Mouse (Mus musculus) forebrain, embryonic 11.5 days (tissue): ENCODE data around the gene Sorl1. TPM values are rescaled to one million over a fixed set of nuclear protein-coding genes. Genes with fewer than 3 reads are reported as not detected.
A peak's percentile ranks its signal among the peaks of the same experiment; 100 is the strongest.

Experiments used
- ATAC-seq: fragments of 200-750 bp; cut with Nextera tagmentation; replicated peaks from 2 replicates; pipeline ENCODE4 v1.8.0; 2017; ENCODE audit warnings: moderate TSS enrichment; ENCODE audit not compliant: low FRiP score
- DNase-seq: peaks from one replicate; pipeline ENCODE4 v3.0.0-alpha.2; 2017; ENCODE audit warnings: low spot score
- H3K27ac ChIP-seq: fragments of 300-500 bp; sonication (generic); 2 replicates; pipeline ENCODE4 v1.5.1; 2014; ENCODE audit warnings: low read depth, low read length
- H3K27me3 ChIP-seq: fragments of 300-500 bp; sonication (generic); 2 replicates; pipeline ENCODE4 v1.6.1; 2014; ENCODE audit warnings: mild to moderate bottlenecking, low read length, mixed read lengths; ENCODE audit not compliant: control insufficient read depth, insufficient read depth
- H3K36me3 ChIP-seq: fragments of 300-500 bp; sonication (generic); 2 replicates; pipeline ENCODE4 v1.6.1; 2014; ENCODE audit warnings: mild to moderate bottlenecking, low read length, moderate library complexity, mixed read lengths; ENCODE audit not compliant: control insufficient read depth, insufficient read depth
- H3K4me1 ChIP-seq: fragments of 300-500 bp; sonication (generic); replicated peaks from 2 replicates; pipeline ENCODE4 v1.6.1; 2014; ENCODE audit warnings: low read length, mixed read lengths; ENCODE audit not compliant: control insufficient read depth, insufficient read depth
- H3K4me2 ChIP-seq: fragments of 300-500 bp; sonication (generic); 2 replicates; pipeline ENCODE4 v1.6.1; 2014; ENCODE audit warnings: low read depth, mild to moderate bottlenecking, low read length, moderate library complexity, mixed read lengths; ENCODE audit not compliant: severe bottlenecking
- H3K4me3 ChIP-seq: fragments of 300-500 bp; sonication (generic); 2 replicates; pipeline ENCODE4 v1.5.1; 2014; ENCODE audit warnings: low read depth, low read length
- H3K9ac ChIP-seq: fragments of 300-500 bp; sonication (generic); 2 replicates; pipeline ENCODE4 v1.6.1; 2014; ENCODE audit warnings: low read length
- H3K9me3 ChIP-seq: fragments of 300-500 bp; sonication (generic); 2 replicates; pipeline ENCODE4 v1.6.1; 2016; ENCODE audit warnings: low read length, mixed read lengths; ENCODE audit not compliant: control insufficient read depth
- WGBS: fragments of 180-500 bp; shearing (Covaris S2); extraction: QIAGEN DNeasy Blood & Tissue Kit; methylation state at CpG from one replicate; pipeline ENCODE4 v1.1.7; 2014; 5-methylcytosine and 5-hydroxymethylcytosine counted together
- polyA plus RNA-seq: library from polyadenylated mRNA; unstranded; fragments of >200 nt; fragmentation: Nextera tagmentation; extraction: Ambion mirVana; gene quantifications from 2 replicates; pipeline ENCODE4 v1.2.1, GENCODE M21; 2014

Sorl1 gene
- polyA plus RNA-seq, 1 experiment from 2014 or later: 8.1 TPM

GRCm38 (mm10) chr9:41918657-41919380, 205.3 kb downstream of the Sorl1 start:
- no peaks in the 10 kb centered on the region for H3K27me3 ChIP-seq
- DNase-seq: peak; percentile 66
- 13% methylated on average over 14 of the region's 14 CpGs for WGBS
- ATAC-seq: peak; percentile 77
- H3K4me3 ChIP-seq: no peak overlapping the region
- H3K9ac ChIP-seq: peak overlapping the region; percentile 23; the same call in 1 of the 2 replicates
- H3K9me3 ChIP-seq: no peaks in the 10 kb centered on the region
- peaks cover 16% of the 10 kb centered on the region for H3K4me1 ChIP-seq
- H3K4me2 ChIP-seq: no peak overlapping the region
- H3K36me3 ChIP-seq: no peaks in the 10 kb centered on the region
- peak overlapping the region; percentile 84 for H3K27ac ChIP-seq

DNA sequence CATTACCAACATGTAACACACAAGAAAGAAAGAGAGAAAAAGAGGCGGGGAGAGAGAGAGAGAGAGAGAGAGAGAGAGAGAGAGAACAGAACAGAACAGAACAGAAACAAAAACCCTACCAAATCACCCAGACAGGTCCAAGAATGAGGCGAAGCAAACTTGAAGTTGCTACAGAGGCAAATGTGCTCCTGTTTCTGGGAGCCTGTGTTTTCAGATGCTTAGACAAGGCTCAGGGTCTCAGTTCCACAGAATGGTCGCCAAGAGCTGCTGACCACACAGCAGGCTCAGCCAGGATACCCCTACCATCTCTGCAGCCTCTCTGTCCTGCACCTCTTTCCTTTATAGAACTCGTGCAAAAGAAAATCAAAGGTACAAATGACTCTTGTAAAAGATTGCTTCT, 205.9 kb downstream of the Sorl1 start:
- Histone ChIP-seq H3K4me3 (no peak overlapping the region), H3K27ac (peak overlapping the region; percentile 84), H3K4me2 (no peak overlapping the region), H3K9me3 (no peaks in the 10 kb centered on the region), H3K36me3 (no peaks in the 10 kb centered on the region), H3K9ac (peak overlapping the region; percentile 21; the same call in 1 of the 2 replicates), H3K4me1 (peaks cover 16% of the 10 kb centered on the region), H3K27me3 (no peaks in the 10 kb centered on the region)
- no peak for DNase-seq
- WGBS: 56% methylated on average over 4 of the region's 4 CpGs
- no peak for ATAC-seq

DNA sequence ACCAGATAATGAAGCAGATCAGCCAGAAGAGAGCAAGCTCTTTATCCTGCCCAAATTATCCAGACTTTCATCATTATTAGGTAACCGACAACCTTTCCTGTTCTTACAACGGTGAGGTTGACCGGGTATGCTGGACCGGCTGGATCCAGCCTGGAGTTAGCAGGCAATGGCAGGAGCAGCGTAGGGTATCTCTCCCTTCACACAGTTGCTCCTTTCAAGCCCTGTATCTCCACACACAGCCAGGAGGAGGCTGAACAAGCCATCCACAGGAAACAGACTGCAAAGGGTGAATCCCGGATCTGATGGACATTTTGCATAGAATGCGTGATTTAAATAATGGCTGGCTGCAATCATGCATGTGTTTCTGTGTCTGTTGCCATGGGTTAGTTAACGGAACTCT, 208.5 kb downstream of the Sorl1 start:
- Histone ChIP-seq H3K27ac (peak overlapping the region; percentile 27; the same call in 1 of the 2 replicates), H3K4me1 (peaks cover 16% of the 10 kb centered on the region), H3K9me3 (no peaks in the 10 kb centered on the region), H3K4me2 (no peak overlapping the region), H3K27me3 (no peaks in the 10 kb centered on the region), H3K36me3 (no peaks in the 10 kb centered on the region), H3K9ac (no peak overlapping the region), H3K4me3 (no peak overlapping the region)
- 57% methylated on average over 8 of the region's 8 CpGs for WGBS
- DNase-seq (no peak), ATAC-seq (no peak)

Other genes with a start within 250 kb of the Sorl1 start
- 74.4 and 80.7 TPM in 2 replicates for gene Sc5d, start 140.0 kb upstream of the Sorl1 start, polyA plus RNA-seq